Mouse (Mus musculus) liver, embryonic 15.5 days (tissue): ENCODE data around the gene Lrrc4. TPM values are rescaled to one million over a fixed set of nuclear protein-coding genes. Genes with fewer than 3 reads are reported as not detected.

Experiments
- ATAC-seq: fragments of 200-750 bp; cut with Nextera tagmentation; 2 replicates; pipeline ENCODE4 v1.8.0; 2017; ENCODE audit warnings: moderate number of reproducible peaks, mild to moderate bottlenecking, moderate library complexity; ENCODE audit not compliant: insufficient read depth
- H3K27ac ChIP-seq: fragments of 300-500 bp; sonication (generic); replicated peaks from 2 replicates; pipeline ENCODE4 v1.5.1; 2015; ENCODE audit warnings: mild to moderate bottlenecking, inconsistent platforms
- H3K27me3 ChIP-seq: fragments of 300-500 bp; sonication (generic); 2 replicates; pipeline ENCODE4 v1.6.1; 2015; ENCODE audit warnings: mild to moderate bottlenecking, inconsistent platforms
- H3K36me3 ChIP-seq: fragments of 300-500 bp; sonication (generic); replicated peaks from 2 replicates; pipeline ENCODE4 v1.6.1; 2015; ENCODE audit warnings: moderate library complexity, mild to moderate bottlenecking, inconsistent platforms
- H3K4me1 ChIP-seq: fragments of 300-500 bp; sonication (generic); replicated peaks from 2 replicates; pipeline ENCODE4 v1.6.1; 2015; ENCODE audit warnings: inconsistent platforms
- H3K4me2 ChIP-seq: fragments of 300-500 bp; sonication (generic); 2 replicates; pipeline ENCODE4 v1.6.1; 2015; ENCODE audit warnings: moderate library complexity, mild to moderate bottlenecking, inconsistent platforms
- H3K4me3 ChIP-seq: fragments of 300-500 bp; sonication (generic); replicated peaks from 2 replicates; pipeline ENCODE4 v1.5.1; 2015; ENCODE audit warnings: mild to moderate bottlenecking, inconsistent platforms
- H3K9ac ChIP-seq: fragments of 300-500 bp; sonication (generic); 2 replicates; pipeline ENCODE4 v1.6.1; 2015; ENCODE audit warnings: moderate library complexity, mild to moderate bottlenecking, inconsistent platforms
- H3K9me3 ChIP-seq: fragments of 300-500 bp; sonication (generic); replicated peaks from 2 replicates; pipeline ENCODE4 v1.6.1; 2016; ENCODE audit warnings: inconsistent platforms
- WGBS: fragments of 180-500 bp; shearing (Covaris S2); methylation state at CpG from one replicate; pipeline ENCODE4 v1.1.7; 2015; ENCODE audit warnings: mixed read lengths; ENCODE audit not compliant: insufficient replicate concordance; 5-methylcytosine and 5-hydroxymethylcytosine counted together
- polyA plus RNA-seq: library from polyadenylated mRNA; unstranded; fragments of >200 nt; fragmentation: Nextera tagmentation; extraction: Ambion mirVana; gene quantifications from 2 replicates; pipeline ENCODE4 v1.2.1, GENCODE M21; 2015

Gene Lrrc4
- polyA plus RNA-seq, 1 experiment from 2014 or later: 0.02 TPM

- 64% methylated on average over 2 of the region's 2 CpGs for WGBS
- Histone ChIP-seq H3K27ac (no peak overlapping the region), H3K4me2 (no peak overlapping the region), H3K9ac (no peak overlapping the region), H3K9me3 (no peaks in the 10 kb centered on the region), H3K36me3 (no peaks in the 10 kb centered on the region), H3K4me3 (no peak overlapping the region), H3K27me3 (no peaks in the 10 kb centered on the region), H3K4me1 (peaks cover 43% of the 10 kb centered on the region)
- no peak for ATAC-seq
Observed at GRCm38 (mm10) chr6:28633120-28633519, 198.4 kb downstream of the Lrrc4 start.

- H3K27ac ChIP-seq: no peak overlapping the region
- H3K4me1 ChIP-seq: peaks cover 38% of the 10 kb centered on the region
- no peaks in the 10 kb centered on the region; the same call in 1 of the 2 replicates for H3K36me3 ChIP-seq
- H3K9me3 ChIP-seq: no peaks in the 10 kb centered on the region
- H3K27me3 ChIP-seq: no peaks in the 10 kb centered on the region
- no peak overlapping the region for H3K4me3 ChIP-seq
- 78% methylated on average over 2 of the region's 2 CpGs for WGBS
- H3K4me2 ChIP-seq: no peak overlapping the region
- no peak for ATAC-seq
- H3K9ac ChIP-seq: no peak overlapping the region
Observed at GRCm38 (mm10) chr6:28630926-28631325, 200.6 kb downstream of the Lrrc4 start.

GRCm38 (mm10) chr6:28629866-28630265, 201.7 kb downstream of the Lrrc4 start:
- ATAC-seq: no peak
- WGBS: 90% methylated on average over 2 of the region's 2 CpGs

GRCm38 (mm10) chr6:28628408-28628807, 203.1 kb downstream of the Lrrc4 start:
- ATAC-seq: peak; percentile 95
- H3K27me3 ChIP-seq: no peaks in the 10 kb centered on the region
- H3K9ac ChIP-seq: no peak overlapping the region
- 18% methylated on average over 1 of the region's 1 CpGs for WGBS
- peak overlapping the region; percentile 61 for H3K27ac ChIP-seq
- H3K36me3 ChIP-seq: no peaks in the 10 kb centered on the region; the same call in 1 of the 2 replicates
- peaks cover 35% of the 10 kb centered on the region for H3K4me1 ChIP-seq
- no peaks in the 10 kb centered on the region for H3K9me3 ChIP-seq
- H3K4me3 ChIP-seq: no peak overlapping the region
- H3K4me2 ChIP-seq: peak overlapping the region; percentile 16; the same call in 1 of the 2 replicates

More at GRCm38 (mm10) chr6:28629866-28630265, 201.7 kb downstream of the Lrrc4 start:
- H3K9me3 ChIP-seq: no peaks in the 10 kb centered on the region
- H3K27me3 ChIP-seq: no peaks in the 10 kb centered on the region
- no peak overlapping the region for H3K4me2 ChIP-seq
- no peak overlapping the region for H3K27ac ChIP-seq
- H3K4me3 ChIP-seq: no peak overlapping the region
- H3K9ac ChIP-seq: no peak overlapping the region
- H3K4me1 ChIP-seq: peaks cover 28% of the 10 kb centered on the region
- H3K36me3 ChIP-seq: no peaks in the 10 kb centered on the region; the same call in 1 of the 2 replicates

- H3K27me3 ChIP-seq: no peaks in the 10 kb centered on the region
- peak overlapping the region; percentile 60 for H3K27ac ChIP-seq
- no peaks in the 10 kb centered on the region; the same call in 1 of the 2 replicates for H3K36me3 ChIP-seq
- H3K9me3 ChIP-seq: no peaks in the 10 kb centered on the region
- no peak for ATAC-seq
- H3K9ac ChIP-seq: no peak overlapping the region
- H3K4me2 ChIP-seq: peak overlapping the region; percentile 18; the same call in 1 of the 2 replicates
- WGBS: 64% methylated on average over 3 of the region's 3 CpGs
- H3K4me1 ChIP-seq: peaks cover 63% of the 10 kb centered on the region
- no peak overlapping the region for H3K4me3 ChIP-seq
Observed at GRCm38 (mm10) chr6:28622963-28623362, 208.6 kb downstream of the Lrrc4 start.

GRCm38 (mm10) chr6:28622522-28622921, 209.0 kb downstream of the Lrrc4 start:
- no peak overlapping the region for H3K9ac ChIP-seq

GRCm38 (mm10) chr6:28621961-28622360, 209.6 kb downstream of the Lrrc4 start:
- peaks cover 63% of the 10 kb centered on the region for H3K4me1 ChIP-seq
- H3K9me3 ChIP-seq: no peaks in the 10 kb centered on the region
- 35% methylated on average over 5 of the region's 5 CpGs for WGBS
- H3K4me3 ChIP-seq: no peak overlapping the region
- no peaks in the 10 kb centered on the region for H3K27me3 ChIP-seq
- peak overlapping the region; percentile 18 for H3K4me2 ChIP-seq
- ATAC-seq: peak; percentile 85
- H3K27ac ChIP-seq: peak overlapping the region; percentile 60
- H3K36me3 ChIP-seq: no peaks in the 10 kb centered on the region; the same call in 1 of the 2 replicates
- H3K9ac ChIP-seq: no peak overlapping the region

More at GRCm38 (mm10) chr6:28622522-28622921, 209.0 kb downstream of the Lrrc4 start:
- H3K4me3 ChIP-seq: no peak overlapping the region
- H3K4me1 ChIP-seq: peaks cover 63% of the 10 kb centered on the region
- 18% methylated on average over 6 of the region's 6 CpGs for whole genome bisulfite sequencing
- peak overlapping the region; percentile 60 for H3K27ac ChIP-seq
- H3K36me3 ChIP-seq: no peaks in the 10 kb centered on the region; the same call in 1 of the 2 replicates
- ATAC-seq: peak; percentile 71
- H3K9me3 ChIP-seq: no peaks in the 10 kb centered on the region
- H3K27me3 ChIP-seq: no peaks in the 10 kb centered on the region
- peak overlapping the region; percentile 18 for H3K4me2 ChIP-seq

GRCm38 (mm10) chr6:28621431-28621830, 210.1 kb downstream of the Lrrc4 start:
- no peaks in the 10 kb centered on the region; the same call in 1 of the 2 replicates for H3K36me3 ChIP-seq
- 35% methylated on average over 4 of the region's 4 CpGs for WGBS
- peak overlapping the region; percentile 60 for H3K27ac ChIP-seq
- peak; percentile 81 for ATAC-seq
- no peaks in the 10 kb centered on the region for H3K27me3 ChIP-seq
- no peak overlapping the region for H3K4me3 ChIP-seq
- H3K4me1 ChIP-seq: peaks cover 66% of the 10 kb centered on the region
- no peak overlapping the region for H3K9ac ChIP-seq
- no peaks in the 10 kb centered on the region for H3K9me3 ChIP-seq
- H3K4me2 ChIP-seq: peak overlapping the region; percentile 18

- H3K4me3 ChIP-seq: no peak overlapping the region
- 42% methylated on average over 7 of the region's 7 CpGs for WGBS
- H3K4me1 ChIP-seq: peaks cover 66% of the 10 kb centered on the region
- no peak overlapping the region for H3K27ac ChIP-seq
- no peaks in the 10 kb centered on the region for H3K36me3 ChIP-seq
- H3K4me2 ChIP-seq: no peak overlapping the region
- ATAC-seq: no peak
- no peaks in the 10 kb centered on the region for H3K27me3 ChIP-seq
- H3K9me3 ChIP-seq: no peaks in the 10 kb centered on the region
- no peak overlapping the region for H3K9ac ChIP-seq
Observed at GRCm38 (mm10) chr6:28618751-28619153, 212.8 kb downstream of the Lrrc4 start.

- Histone ChIP-seq H3K4me3 (no peak overlapping the region), H3K27me3 (no peaks in the 10 kb centered on the region), H3K36me3 (no peaks in the 10 kb centered on the region), H3K9me3 (no peaks in the 10 kb centered on the region), H3K4me1 (peaks cover 62% of the 10 kb centered on the region), H3K9ac (no peak overlapping the region), H3K4me2 (no peak overlapping the region), H3K27ac (0 out of 2 replicates have a peak overlapping the region, but pooled peaks have one; percentile 12)
- 79% methylated on average over 3 of the region's 3 CpGs for WGBS
- ATAC-seq: no peak
Observed at GRCm38 (mm10) chr6:28618299-28618698, 213.2 kb downstream of the Lrrc4 start.

- Histone ChIP-seq H3K4me3 (no peak overlapping the region), H3K27ac (no peak overlapping the region), H3K9ac (no peak overlapping the region), H3K4me1 (peaks cover 39% of the 10 kb centered on the region), H3K36me3 (no peaks in the 10 kb centered on the region), H3K27me3 (no peaks in the 10 kb centered on the region), H3K9me3 (no peaks in the 10 kb centered on the region), H3K4me2 (no peak overlapping the region)
- WGBS: 60% methylated on average over 3 of the region's 3 CpGs
- ATAC-seq: no peak
Observed at GRCm38 (mm10) chr6:28615966-28616365, 215.6 kb downstream of the Lrrc4 start.

GRCm38 (mm10) chr6:28615408-28615807, 216.1 kb downstream of the Lrrc4 start:
- Histone ChIP-seq H3K4me2 (no peak overlapping the region), H3K4me3 (no peak overlapping the region), H3K36me3 (no peaks in the 10 kb centered on the region), H3K27me3 (no peaks in the 10 kb centered on the region), H3K27ac (no peak overlapping the region), H3K4me1 (peaks cover 34% of the 10 kb centered on the region), H3K9ac (no peak overlapping the region), H3K9me3 (no peaks in the 10 kb centered on the region)
- WGBS: 85% methylated on average over 3 of the region's 3 CpGs
- no peak for ATAC-seq
